In the genomic region with DNA sequence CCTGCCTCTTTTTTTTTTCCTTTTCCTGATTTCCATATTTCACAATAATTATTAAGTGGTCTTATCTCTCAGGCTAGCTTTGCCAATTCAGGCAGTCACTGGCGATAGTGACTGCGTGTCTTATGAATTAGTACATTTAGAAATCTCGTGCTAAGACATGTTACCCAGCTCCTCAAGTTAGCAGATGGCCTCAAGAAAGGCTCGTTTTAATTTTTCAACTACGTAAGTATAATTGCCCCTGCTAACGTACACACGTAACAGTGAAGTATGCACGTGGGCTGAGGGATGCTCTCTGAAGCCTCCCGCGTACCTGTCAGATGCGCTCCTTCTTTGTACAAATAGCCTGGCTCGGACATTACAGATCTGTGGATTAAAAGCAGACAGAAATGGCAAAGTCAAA, we compare ENCODE assay signal across 12 mouse cellular contexts.
"Had no signal": no experiment of that assay in that cellular context is flagged by ENCODE, and none has a peak within 500 bp of the region (broad histone marks: within the 10 kb centered on the region; RNA-seq: fewer than 3 reads in every experiment).

No protein-coding gene starts in this region.

- H3K4me1 ChIP-seq: liver, embryonic 12.5 days; lung, embryonic 15.5 days; stomach, embryonic 15.5 days had no signal

- H3K4me3 ChIP-seq: kidney, embryonic 15.5 days; limb, embryonic 15.5 days; liver, embryonic 12.5 days; lung, embryonic 15.5 days; stomach, embryonic 15.5 days had no signal

- H3K9me3 ChIP-seq: kidney, embryonic 15.5 days; limb, embryonic 15.5 days; liver, embryonic 12.5 days; lung, embryonic 15.5 days; stomach, embryonic 15.5 days had no signal

- H3K27me3 ChIP-seq: stomach, embryonic 15.5 days had no signal

- H3K9ac ChIP-seq: kidney, embryonic 15.5 days; limb, embryonic 15.5 days; liver, embryonic 12.5 days; lung, embryonic 15.5 days; stomach, embryonic 15.5 days had no signal

- H3K4me2 ChIP-seq: kidney, embryonic 15.5 days; limb, embryonic 15.5 days; liver, embryonic 12.5 days; lung, embryonic 15.5 days; stomach, embryonic 15.5 days had no signal

- DNase-seq: kidney, adult 2 months; kidney, postnatal 14 days; right cerebral cortex, adult 18-20 months; right cerebral cortex, postnatal 25 days; thymus, adult 2 months; thymus, postnatal 25 days had no signal

- ATAC-seq: liver, embryonic 12.5 days; midbrain, embryonic 16.5 days had no signal

- H3K27ac ChIP-seq: kidney, embryonic 15.5 days; limb, embryonic 15.5 days; liver, embryonic 12.5 days; lung, embryonic 15.5 days; stomach, embryonic 15.5 days had no signal

- H3K36me3 ChIP-seq: kidney, embryonic 15.5 days; limb, embryonic 15.5 days; liver, embryonic 12.5 days; lung, embryonic 15.5 days; stomach, embryonic 15.5 days had no signal
